Mouse (Mus musculus) CD4-positive helper T cell, adult 2 months (primary cell): ENCODE measurements around the gene Gm8857.
"Not testable (repeated sequence)": the region's sequence is repeated elsewhere in the genome, so short reads cannot be mapped to it uniquely, and the experiment has no call there.

ENCODE experiments used
- DNase-seq: peaks from one replicate; pipeline ENCODE4 v3.0.0-alpha.2; 2012; ENCODE audit warnings: low read depth, missing footprints, low spot score

Gene Gm8857

GRCm38 (mm10) chr5:10947505-10947904, at the start of gene Gm8857, which contains the start of gene Gm8871:
TSS of gene Gm8857 (plus strand) at chr5:10947807.
TSS of gene Gm8871 (plus strand) at chr5:10947805.
- not testable (repeated sequence) for DNase-seq

DNA sequence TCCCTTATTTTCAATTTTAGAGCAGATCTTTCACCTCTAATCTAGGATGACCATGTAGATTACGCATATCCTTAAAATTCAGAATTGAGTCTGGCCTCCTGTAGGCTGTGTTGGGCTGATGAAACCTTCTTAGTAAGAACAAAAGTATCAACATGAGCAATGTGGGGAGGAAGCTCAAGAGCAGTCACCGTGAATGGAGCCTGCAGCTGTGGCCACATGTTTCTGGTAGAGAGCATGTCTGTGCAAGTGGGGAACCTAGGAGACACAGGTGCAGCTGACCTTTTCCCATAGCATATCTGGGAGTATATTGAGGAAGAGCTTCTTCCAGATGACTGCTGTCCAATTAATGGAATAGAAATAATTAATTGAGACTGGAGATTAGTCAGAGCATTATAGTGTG, 5.9 kb downstream of the Gm8857 start:
- DNase-seq, result not testable (repeated sequence)

GRCm38 (mm10) chr5:10958057-10958456, 10.4 kb downstream of the Gm8857 start:
- not testable (repeated sequence) for DNase-seq
